Mouse (Mus musculus): Measurements from ENCODE around the gene Tulp3.
"Not testable (repeated sequence)": the region's sequence is repeated elsewhere in the genome, so short reads cannot be mapped to it uniquely, and the experiment has no call there.

Gene Tulp3

DNA sequence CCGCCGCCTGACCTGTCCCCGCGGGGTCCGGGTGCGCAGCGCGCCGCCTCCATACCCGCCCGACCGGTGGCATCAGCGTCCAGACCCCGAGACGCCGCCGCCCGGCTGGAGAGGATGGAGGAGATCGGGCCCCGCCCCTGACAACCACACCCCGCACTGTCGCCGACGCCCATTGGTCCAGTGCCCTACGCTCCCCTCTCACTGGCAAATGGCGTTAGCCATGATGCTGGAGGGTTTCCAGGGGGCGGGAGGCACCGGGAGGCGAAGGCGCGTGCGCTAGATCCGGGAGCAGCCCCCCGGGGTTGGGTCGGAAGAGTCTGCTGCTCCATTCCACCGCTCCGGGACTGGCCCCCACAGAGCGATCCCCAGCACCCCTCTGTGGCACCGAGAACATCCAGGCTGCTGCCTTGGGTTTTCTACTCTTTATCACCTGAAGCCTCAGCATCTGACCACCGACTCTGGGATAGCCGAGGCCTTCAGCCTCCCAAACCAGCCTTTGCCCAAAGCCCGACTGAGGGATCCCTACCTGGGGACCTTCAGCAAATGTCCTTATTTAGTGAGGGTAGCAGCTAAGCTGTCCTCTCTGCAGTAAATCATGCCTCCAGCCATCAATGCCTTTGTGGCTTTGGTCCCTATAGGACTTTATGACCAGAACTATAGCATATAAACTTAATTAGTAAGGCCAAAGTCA lies at the start of gene Tulp3:
Tulp3 (minus strand) TSS at position 126 of the 691 bp plus-strand sequence.
- peak; percentile 97 for DNase-seq (ENCODE audit: low spot score)

- DNase-seq (ENCODE audit: low spot score), result no peak
These were observed 49.1 kb upstream of the Tulp3 start for GRCm38 (mm10) chr6:128404708-128405107.

DNA sequence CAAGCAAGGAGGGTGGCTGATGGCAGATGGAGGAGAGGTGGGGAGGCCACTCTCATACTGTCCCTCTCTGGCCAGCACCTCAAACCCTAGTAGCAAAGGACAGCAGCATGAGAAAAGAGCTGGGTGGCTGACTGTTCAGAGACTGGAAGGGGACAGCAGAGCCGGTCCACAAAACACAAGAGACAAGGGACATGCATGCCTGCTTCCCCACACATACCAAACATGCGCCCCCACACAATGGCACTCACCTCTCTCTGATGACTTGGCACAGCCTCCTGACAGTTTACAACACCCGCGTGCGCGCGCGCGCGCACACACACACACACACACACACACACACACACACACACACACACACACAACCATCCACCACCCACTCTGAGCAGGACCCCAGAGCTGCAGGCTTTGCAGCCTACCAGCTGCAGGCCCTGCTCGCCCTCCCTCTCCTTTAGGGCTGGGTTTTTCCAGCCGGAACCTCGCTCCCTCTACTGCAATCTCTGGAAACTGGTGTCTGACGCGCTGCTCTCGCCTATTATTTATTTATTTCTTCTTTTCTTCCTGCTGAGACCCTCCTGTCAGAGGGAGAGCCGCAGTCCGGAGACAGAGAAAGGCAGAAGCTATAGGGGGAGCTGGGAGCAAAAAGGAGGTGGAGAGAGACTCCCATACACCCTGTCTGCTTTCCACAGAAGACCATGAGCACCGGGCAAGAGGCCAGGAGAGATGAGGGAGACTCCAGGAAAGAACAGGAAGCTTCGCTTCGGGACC lies 44.0 kb upstream of the Tulp3 start:
- DNase-seq (ENCODE audit: low spot score), result peak; percentile 50

GRCm38 (mm10) chr6:128398996-128399395 lies 43.3 kb upstream of the Tulp3 start, which contains the start of gene Nrip2:
Gene Nrip2 (plus strand): TSS chr6:128399296.
- no peak for DNase-seq (ENCODE audit: low spot score)

GRCm38 (mm10) chr6:128397574-128398261 lies 42.1 kb upstream of the Tulp3 start:
- DNase-seq (ENCODE audit: low spot score), result no peak

DNA sequence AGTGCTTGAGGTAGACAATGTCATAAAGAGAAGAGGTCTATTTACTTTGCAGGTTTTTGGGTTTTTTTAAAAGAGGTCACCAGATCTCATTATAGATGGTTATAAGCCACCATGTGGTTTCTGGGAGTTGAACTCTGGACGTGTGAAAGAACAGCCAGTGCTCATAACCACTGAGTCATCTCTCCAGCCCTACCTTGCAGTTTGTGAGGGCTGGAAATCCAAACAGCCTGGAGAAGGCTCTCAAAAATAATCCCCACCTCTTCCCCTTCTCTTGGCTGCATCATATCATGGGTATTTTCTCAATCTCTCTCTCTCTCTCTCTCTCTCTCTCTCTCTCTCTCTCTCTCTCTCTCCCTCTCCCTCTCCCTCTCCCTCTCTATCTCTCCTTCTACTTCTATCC lies 35.0 kb upstream of the Tulp3 start:
- no peak for DNase-seq (ENCODE audit: low spot score)

GRCm38 (mm10) chr6:128389185-128389584 lies 33.5 kb upstream of the Tulp3 start:
- no peak for DNase-seq (ENCODE audit: low spot score)

- no peak for DNase-seq (ENCODE audit: low spot score)
These were observed 29.4 kb upstream of the Tulp3 start for GRCm38 (mm10) chr6:128385026-128385425.

DNA sequence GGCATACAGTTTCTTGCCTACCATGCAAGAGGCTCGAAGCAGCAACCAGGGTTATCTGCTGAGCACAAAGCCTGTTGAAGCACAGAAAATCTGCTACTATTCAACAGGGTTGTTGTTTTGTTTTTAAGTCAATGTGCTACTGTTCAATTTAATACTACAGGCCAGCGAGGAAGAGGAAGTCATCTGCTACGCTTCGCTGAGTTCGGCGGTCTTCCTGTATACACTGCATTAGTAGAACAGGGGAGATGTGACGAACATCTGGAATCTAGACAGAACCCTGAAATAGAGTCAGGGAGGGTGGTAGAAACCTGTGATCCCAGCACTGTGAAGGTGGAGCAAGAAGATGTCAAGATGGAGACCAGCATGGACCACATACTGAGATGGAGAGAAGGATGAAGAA lies 28.1 kb upstream of the Tulp3 start:
- DNase-seq (ENCODE audit: low spot score), result no peak

DNA sequence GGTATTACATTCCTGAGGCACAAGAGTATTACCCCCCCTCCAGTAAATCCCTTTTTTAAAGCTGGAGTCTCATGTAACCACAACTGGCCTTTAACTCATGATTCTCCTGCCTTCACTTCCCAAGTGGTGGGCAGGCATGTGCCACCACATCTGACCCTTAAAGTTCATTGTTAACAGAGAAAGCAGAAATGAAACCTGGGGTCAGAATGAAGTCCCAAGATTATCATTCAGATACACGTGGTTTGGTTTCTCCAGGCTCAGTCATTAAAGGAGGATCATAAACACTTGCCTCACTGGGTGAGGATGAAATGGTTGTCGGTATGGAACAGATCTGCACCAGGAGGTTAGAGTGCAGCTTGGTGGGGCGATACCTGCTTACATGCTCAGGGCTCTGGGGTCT lies 25.6 kb upstream of the Tulp3 start:
- no peak for DNase-seq (ENCODE audit: low spot score)

GRCm38 (mm10) chr6:128380594-128381167 lies 25.0 kb upstream of the Tulp3 start:
- DNase-seq (ENCODE audit: low spot score), result not testable (repeated sequence)

GRCm38 (mm10) chr6:128379636-128380035 lies 24.0 kb upstream of the Tulp3 start:
- DNase-seq (ENCODE audit: low spot score), result no peak

- DNase-seq (ENCODE audit: low spot score), result no peak
These were observed 20.9 kb upstream of the Tulp3 start for GRCm38 (mm10) chr6:128376371-128377085.

GRCm38 (mm10) chr6:128375192-128375591 lies 19.5 kb upstream of the Tulp3 start, which contains the start of the genes Tex52 and Gm44596:
Gene Tex52 (plus strand): TSS chr6:128375456.
Gene Gm44596 (plus strand): TSS chr6:128375503.
- peak; percentile 67 for DNase-seq (ENCODE audit: low spot score)

DNA sequence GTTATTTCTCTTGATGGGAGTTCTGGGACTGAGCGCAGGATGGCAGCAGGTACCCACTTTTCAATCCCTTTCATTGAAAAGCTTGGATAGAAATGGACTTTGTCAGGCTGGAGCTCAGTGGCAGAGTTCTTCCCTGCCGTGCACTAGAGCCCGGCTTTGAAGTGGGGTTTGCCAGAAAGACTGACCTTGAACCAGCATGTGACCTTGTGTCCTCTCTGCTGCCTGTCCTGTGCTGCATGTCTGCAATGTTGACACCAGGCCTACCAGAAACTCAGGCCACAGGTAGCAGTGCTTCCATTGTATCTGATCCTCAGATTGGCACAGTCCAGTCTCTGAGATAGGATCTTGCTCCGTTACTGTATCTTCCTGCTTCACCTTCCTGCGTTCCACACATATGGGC lies 14.4 kb upstream of the Tulp3 start:
- DNase-seq (ENCODE audit: low spot score), result no peak

DNA sequence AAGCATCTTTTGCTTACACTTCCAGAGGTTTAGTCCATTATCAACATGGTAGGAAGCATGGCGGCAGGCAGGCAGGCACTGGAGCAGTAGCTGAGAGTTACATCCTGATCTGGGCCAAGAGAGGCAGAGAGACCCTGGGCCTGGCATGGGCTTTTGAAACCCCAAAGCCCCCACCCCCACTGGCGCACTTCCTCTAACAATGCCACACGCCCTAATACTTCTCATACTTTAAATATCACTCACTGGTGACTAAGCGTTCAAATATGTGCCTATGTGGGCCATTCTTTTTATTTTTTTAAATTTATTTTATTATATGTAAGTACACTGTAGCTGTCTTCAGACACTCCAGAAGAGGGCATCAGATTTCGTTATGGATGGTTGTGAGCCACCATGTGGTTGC lies 10.8 kb upstream of the Tulp3 start:
- DNase-seq (ENCODE audit: low spot score), result no peak

DNA sequence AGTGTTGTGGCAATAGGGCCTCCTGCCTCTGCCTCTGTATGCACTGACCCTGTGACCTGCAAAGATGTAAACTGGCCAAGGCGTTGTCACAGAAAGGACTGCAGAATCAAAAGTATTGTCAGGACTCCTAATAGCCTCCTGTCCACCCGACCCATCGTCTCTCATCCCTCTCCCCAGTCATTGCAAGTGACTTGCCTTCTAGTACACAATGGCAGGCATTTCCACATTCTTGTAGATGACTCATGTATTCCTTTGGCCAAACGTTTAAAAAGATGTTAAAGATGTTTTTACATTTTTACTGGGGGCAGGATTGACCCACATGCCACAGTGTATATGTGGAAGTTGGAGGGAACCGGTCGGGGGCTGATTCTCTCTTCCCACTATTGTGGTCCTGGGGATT lies 9.1 kb upstream of the Tulp3 start:
- no peak for DNase-seq (ENCODE audit: low spot score)

DNA sequence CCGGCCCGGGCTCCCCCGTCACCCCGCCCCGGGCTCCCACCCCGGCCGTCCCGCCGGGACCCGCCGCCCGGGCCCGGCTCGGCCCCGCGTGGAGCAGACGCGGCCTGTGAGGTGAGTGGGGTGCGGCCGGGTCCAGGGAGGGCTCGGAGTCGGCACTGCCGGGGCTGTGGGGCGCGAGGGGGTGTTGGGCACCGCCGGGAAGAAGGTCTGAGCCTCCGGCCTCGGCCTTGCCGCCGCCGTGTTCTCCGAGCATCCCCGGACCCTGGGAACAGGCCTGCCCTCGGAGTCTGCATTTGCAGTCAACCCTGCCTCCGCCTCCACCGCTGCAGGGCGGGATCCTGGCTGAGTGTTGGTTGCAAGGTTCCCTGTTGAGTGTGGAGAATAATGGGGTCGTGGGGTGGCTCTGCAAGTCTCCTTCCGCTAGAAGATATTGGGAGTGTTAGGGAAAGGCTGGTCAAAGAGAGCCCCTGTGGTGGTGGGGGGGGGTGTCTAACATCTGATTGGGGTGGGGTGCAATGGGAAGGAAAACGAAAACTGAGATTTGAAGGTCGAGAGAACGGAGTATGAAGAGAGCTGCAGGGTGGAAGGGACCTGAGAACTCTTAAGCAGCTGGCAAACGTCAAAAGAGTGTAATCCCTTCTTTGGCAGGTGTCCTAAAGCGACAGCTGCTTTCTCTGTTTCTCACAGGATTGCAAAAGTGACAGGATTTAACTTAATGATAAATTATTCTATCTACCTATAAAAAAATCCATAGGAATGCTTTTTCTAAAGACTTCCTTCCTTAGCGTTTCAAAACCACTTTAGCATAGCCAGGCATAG lies 7.6 kb upstream of the Tulp3 start:
- DNase-seq (ENCODE audit: low spot score), result peak; percentile 53

GRCm38 (mm10) chr6:128362381-128363006 lies 6.8 kb upstream of the Tulp3 start, which contains the start of the genes Rhno1 and Foxm1:
Gene Rhno1 (minus strand): TSS chr6:128362911.
Gene Foxm1 (plus strand): TSS chr6:128362967.
- peak; percentile 88 for DNase-seq (ENCODE audit: low spot score)

DNA sequence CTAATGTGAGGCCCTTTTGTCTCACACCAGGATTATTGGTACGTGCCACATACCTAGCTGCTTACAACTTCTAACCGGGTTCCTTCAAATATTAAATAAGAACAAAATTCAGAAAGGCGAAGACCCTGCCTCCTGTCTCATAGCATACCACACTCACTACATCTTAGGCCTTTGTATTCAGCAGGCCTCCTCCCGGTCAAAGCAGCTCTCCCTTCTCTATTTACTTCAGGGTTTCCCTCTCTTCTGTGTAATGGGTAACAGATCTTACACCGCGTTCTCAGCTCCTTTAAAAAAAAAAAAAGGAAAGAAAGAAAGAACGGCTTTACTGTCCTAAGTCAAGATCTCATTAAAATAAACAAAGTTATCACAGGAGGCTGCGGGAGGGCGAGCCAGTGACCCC lies 6.2 kb upstream of the Tulp3 start:
- peak; percentile 16 for DNase-seq (ENCODE audit: low spot score)
